Mouse (Mus musculus): Measurements from ENCODE around the gene Msl3l2.

DNA sequence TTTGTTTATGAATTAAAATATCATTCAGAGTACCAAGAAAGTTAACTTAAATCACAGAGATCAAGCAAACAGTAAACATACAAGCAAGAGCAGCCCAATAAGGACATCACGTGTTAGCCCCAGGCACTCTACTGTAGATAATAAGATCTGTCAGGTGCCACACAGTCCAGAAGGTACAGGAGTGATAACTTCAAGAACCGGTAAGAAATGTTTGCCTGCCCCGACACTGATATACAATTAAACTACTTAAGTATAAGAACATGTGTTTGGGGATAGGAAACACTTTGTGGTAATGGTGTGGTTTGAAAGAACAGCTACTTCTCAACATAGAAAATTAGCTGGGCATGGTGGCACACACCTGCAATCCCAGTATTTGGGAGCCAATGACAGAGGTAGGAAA is 50.2 kb downstream of the Msl3l2 start:
- TF ChIP-seq CTCF (IDR thresholded peaks at IDR 0.05; ENCODE audit: borderline replicate concordance, control insufficient read depth, extremely low read depth, insufficient read depth, low read length, poor library complexity) = no peak
- no peak for TF ChIP-seq POLR2A (IDR thresholded peaks at IDR 0.05; ENCODE audit: control insufficient read depth, extremely low read depth, insufficient read depth, low read length, poor library complexity)

Data from thymus, adult 2 months (tissue).